Mouse (Mus musculus) ES-E14 (cell line): ENCODE measurements around the gene Nmnat2. TPM values are rescaled to one million over a fixed set of nuclear protein-coding genes. Genes with fewer than 3 reads are reported as not detected.
A peak's percentile ranks its signal among the peaks of the same experiment; 100 is the strongest.

Experiments used
- DNase-seq: peaks from one replicate; pipeline ENCODE4 v3.0.0-alpha.2; 2013; ENCODE audit warnings: low read depth, low spot score
- H3K27ac ChIP-seq: 2 replicates; pipeline ENCODE4 v1.5.1; 2012; ENCODE audit warnings: low read depth, mild to moderate bottlenecking, low read length, moderate library complexity, mixed read lengths; ENCODE audit not compliant: poor library complexity, insufficient read depth, severe bottlenecking
- H3K36me3 ChIP-seq: 2 replicates; pipeline ENCODE4 v1.6.1; 2012; ENCODE audit warnings: mild to moderate bottlenecking, low read length, moderate library complexity, mixed read lengths; ENCODE audit not compliant: control insufficient read depth, poor library complexity, insufficient read depth, severe bottlenecking
- H3K4me1 ChIP-seq, 2 experiments: fragments of 150-350 bp in 1 of 2; sonication (generic) in 1 of 2; 2 replicates each; pipeline ENCODE4 v1.6.1; 2012; ENCODE audit warnings: low read length in 2 of 2, mild to moderate bottlenecking in 1 of 2, mixed read lengths in 1 of 2; ENCODE audit not compliant: control insufficient read depth in 2 of 2, insufficient read depth in 2 of 2, poor library complexity in 1 of 2
- H3K4me3 ChIP-seq, 2 experiments: fragments of 150-350 bp in 1 of 2; sonication (generic) in 1 of 2; 2 replicates each; pipeline ENCODE4 v1.5.1; 2012; ENCODE audit warnings: low read length in 2 of 2, low read depth in 1 of 2, mild to moderate bottlenecking in 1 of 2, mixed read lengths in 1 of 2; ENCODE audit not compliant: insufficient read depth in 1 of 2, poor library complexity in 1 of 2, severe bottlenecking in 1 of 2
- H3K9ac ChIP-seq: 2 replicates; pipeline ENCODE4 v1.6.1; 2012; ENCODE audit warnings: low read depth, mild to moderate bottlenecking, low read length, mixed read lengths; ENCODE audit not compliant: poor library complexity, insufficient read depth, severe bottlenecking
- H3K9me3 ChIP-seq: fragments of 150-350 bp; sonication (generic); 2 replicates; pipeline ENCODE4 v1.6.1; 2012; ENCODE audit warnings: low read depth, mild to moderate bottlenecking, low read length; ENCODE audit not compliant: control insufficient read depth, insufficient read depth
- HCFC1 ChIP-seq: IDR thresholded peaks from 2 replicates; pipeline ENCODE4 v1.6.1; 2012; ENCODE audit warnings: low read length, inconsistent platforms, borderline replicate concordance; ENCODE audit not compliant: insufficient read depth
- MAFK ChIP-seq: IDR thresholded peaks from 2 replicates; pipeline ENCODE4 v1.6.1; 2014; ENCODE audit warnings: mild to moderate bottlenecking, low read depth, low read length, inconsistent platforms; ENCODE audit not compliant: insufficient read depth
- ZC3H11A ChIP-seq: IDR thresholded peaks from 2 replicates; pipeline ENCODE4 v1.6.1; 2012; ENCODE audit warnings: low read depth, mild to moderate bottlenecking, inconsistent platforms, low read length, borderline replicate concordance
- ZNF384 ChIP-seq: IDR thresholded peaks from 2 replicates; pipeline ENCODE4 v1.6.1; 2012; ENCODE audit warnings: low read depth, low read length, inconsistent platforms
- in situ Hi-C, 2 experiments: fragments of 600-800 bp; cut with MboI; formaldehyde crosslinking; loops; one replicate each; pipeline ENCODE4 v1.15.1; 2025; ENCODE audit warnings: low sequenced_read_pairs in 2 of 2, inconsistent platforms in 1 of 2; ENCODE audit not compliant: unreplicated experiment in 2 of 2
- total RNA-seq: library from RNA; depleted of rRNA; stranded (reverse); fragments of 300-350 nt; gene quantifications from 2 replicates; pipeline ENCODE4 v1.2.3, GENCODE M21; 2012

Nmnat2 gene
- total RNA-seq, 1 experiment = 24.8 TPM

- H3K4me3 ChIP-seq = peak overlapping the region; percentile 18 to 46; a peak in 2 of 4 replicates
- H3K36me3 ChIP-seq = no peaks in the 10 kb centered on the region; the same call in 1 of the 2 replicates
- in situ Hi-C loops = no loop called here
- TF ChIP-seq ZC3H11A (peak; percentile 16; the same call in 1 of the 2 replicates), ZNF384 (no peak)
- H3K9ac ChIP-seq = peak overlapping the region; percentile 46; the same call in 1 of the 2 replicates
- DNase-seq = no peak
- H3K27ac ChIP-seq = no peak overlapping the region; the same call in 1 of the 2 replicates
- H3K4me1 ChIP-seq = peaks cover 2 to 35% of the 10 kb centered on the region in 2 experiments; a peak in 3 of 4 replicates
- no peaks in the 10 kb centered on the region for H3K9me3 ChIP-seq
These were observed 146.6 kb downstream of the Nmnat2 start for GRCm38 (mm10) chr1:153101327-153101880.

DNA sequence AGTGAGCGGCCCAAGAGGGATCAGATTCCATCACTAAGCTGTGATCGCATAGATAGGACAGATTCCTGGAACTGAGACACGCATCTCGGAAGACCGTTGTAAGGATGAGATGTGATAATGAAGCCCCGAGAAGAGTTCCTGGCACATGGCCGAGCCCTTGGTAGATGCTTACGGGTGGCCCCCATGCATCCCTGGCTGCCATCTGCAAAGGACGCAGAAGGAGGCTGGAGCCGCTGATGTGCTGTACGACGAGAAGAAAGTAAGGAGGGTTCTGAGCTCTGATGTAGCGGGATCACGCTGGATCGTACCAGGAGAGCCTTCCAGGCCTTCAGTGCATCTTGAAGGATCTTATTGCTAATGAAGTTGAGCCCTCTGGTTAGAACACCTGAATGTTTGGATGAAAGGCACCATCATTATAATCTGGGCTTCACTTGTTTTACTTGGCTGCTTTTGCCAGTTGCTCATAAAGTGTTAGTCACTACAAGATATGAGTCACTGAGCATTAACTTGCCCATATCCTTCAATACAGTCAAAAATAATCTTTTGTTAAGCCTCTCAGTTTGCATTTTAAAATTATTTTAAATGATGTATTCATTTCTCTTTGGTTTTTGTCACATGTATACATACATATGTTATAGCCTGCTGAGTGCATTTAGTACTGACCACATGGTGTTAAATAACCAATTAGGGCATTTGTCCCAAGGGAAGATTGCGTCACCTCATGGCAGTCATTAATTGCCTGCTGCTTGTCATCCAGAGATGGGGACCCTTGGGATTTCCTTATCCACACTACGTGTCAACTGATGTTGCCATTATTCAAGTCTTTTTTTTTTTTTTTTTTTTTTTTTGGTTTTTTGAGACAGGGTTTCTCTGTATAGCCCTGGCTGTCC lies 147.7 kb downstream of the Nmnat2 start:
- H3K9ac ChIP-seq = no peak overlapping the region; the same call in 1 of the 2 replicates
- H3K27ac ChIP-seq = no peak overlapping the region
- in situ Hi-C loops = no loop called here
- H3K36me3 ChIP-seq = no peaks in the 10 kb centered on the region
- no peak overlapping the region for H3K4me3 ChIP-seq
- TF ChIP-seq ZNF384 = peak; percentile 31; the same call in 1 of the 2 replicates
- TF ChIP-seq HCFC1 = no peak
- H3K4me1 ChIP-seq = peaks cover 2 to 29% of the 10 kb centered on the region in 2 experiments; a peak in 2 of 4 replicates
- no peaks in the 10 kb centered on the region for H3K9me3 ChIP-seq
- no peak for DNase-seq

DNA sequence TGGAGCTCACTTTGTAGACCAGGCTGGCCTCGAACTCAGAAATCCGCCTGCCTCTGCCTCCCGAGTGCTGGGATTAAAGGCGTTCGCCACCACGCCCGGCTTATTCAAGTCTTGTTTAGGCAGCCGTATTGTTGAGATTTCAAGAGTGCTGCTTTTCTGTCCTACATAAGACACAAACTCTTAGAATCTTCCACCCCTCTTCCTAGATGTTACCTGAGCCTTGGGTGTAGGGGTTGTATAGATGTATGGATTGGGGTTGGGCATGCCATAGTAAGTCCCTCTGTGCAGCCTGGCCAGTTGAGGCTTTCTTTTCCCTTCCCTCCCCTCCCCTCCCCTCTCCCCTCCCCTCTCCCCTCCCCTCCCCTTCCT lies 148.4 kb downstream of the Nmnat2 start:
- Histone ChIP-seq H3K9ac (no peak overlapping the region), H3K9me3 (no peaks in the 10 kb centered on the region), H3K27ac (no peak overlapping the region), H3K4me1 (peaks cover 2 to 27% of the 10 kb centered on the region in 2 experiments; a peak in 2 of 4 replicates), H3K4me3 (no peak overlapping the region), H3K36me3 (no peaks in the 10 kb centered on the region)
- DNase-seq = no peak
- in situ Hi-C loops = no loop called here
- TF ChIP-seq ZNF384 (peak; percentile 5; the same call in 1 of the 2 replicates), MAFK (no peak)

- H3K9ac ChIP-seq = no peak overlapping the region
- H3K4me1 ChIP-seq = peaks cover 7 to 24% of the 10 kb centered on the region in 2 experiments; a peak in 3 of 4 replicates
- no peak overlapping the region for H3K4me3 ChIP-seq
- no peaks in the 10 kb centered on the region for H3K36me3 ChIP-seq
- in situ Hi-C loops = no loop called here
- no peak for DNase-seq
- TF ChIP-seq ZC3H11A = no peak
- no peak for TF ChIP-seq HCFC1
- no peak overlapping the region for H3K27ac ChIP-seq
- H3K9me3 ChIP-seq = no peaks in the 10 kb centered on the region
These were observed 150.0 kb downstream of the Nmnat2 start for GRCm38 (mm10) chr1:153104804-153105203.

DNA sequence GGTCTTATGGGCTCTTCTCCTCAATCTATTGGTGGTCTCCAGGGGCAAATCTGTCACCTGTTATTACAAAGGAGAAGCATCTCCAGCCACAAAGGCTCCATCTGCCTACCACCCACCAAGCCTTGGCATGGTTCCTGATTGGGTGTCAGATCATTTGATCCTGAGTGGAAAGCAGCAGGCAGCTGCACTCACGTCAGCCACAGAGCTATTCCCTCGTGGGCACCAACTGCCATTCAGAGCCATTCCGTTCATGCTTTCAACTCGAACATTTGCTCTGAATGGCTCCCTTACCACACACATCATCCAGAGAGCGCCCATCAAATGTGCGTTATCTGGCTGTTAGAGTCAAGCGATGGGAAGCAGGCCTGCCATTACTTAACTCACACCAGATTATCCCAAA lies 153.1 kb downstream of the Nmnat2 start:
- peaks cover 5 to 13% of the 10 kb centered on the region in 2 experiments; a peak in 3 of 4 replicates for H3K4me1 ChIP-seq
- no peak for DNase-seq
- TF ChIP-seq ZNF384 (no peak), MAFK (no peak)
- H3K27ac ChIP-seq = no peak overlapping the region
- no peaks in the 10 kb centered on the region for H3K9me3 ChIP-seq
- H3K4me3 ChIP-seq = no peak overlapping the region
- H3K36me3 ChIP-seq = no peaks in the 10 kb centered on the region; the same call in 1 of the 2 replicates
- in situ Hi-C loops = no loop called here
- no peak overlapping the region for H3K9ac ChIP-seq
